Mouse (Mus musculus): ENCODE results near the gene Kcna6. TPM values are rescaled to one million over a fixed set of nuclear protein-coding genes. Genes with fewer than 3 reads are reported as not detected.

Gene Kcna6
- polyA plus RNA-seq, 1 experiment from 2014 or later = 1.1 TPM

- H3K9ac ChIP-seq (ENCODE audit: low read depth, low read length) = no peak overlapping the region
- H3K4me1 ChIP-seq (replicated peaks; ENCODE audit: control insufficient read depth, insufficient read depth, low read length) = no peaks in the 10 kb centered on the region
- no peak for TF ChIP-seq CTCF (IDR thresholded peaks at IDR 0.05; ENCODE audit: low read depth)
- no peak for ATAC-seq
- no peaks in the 10 kb centered on the region for H3K9me3 ChIP-seq (ENCODE audit: control insufficient read depth)
- no peak overlapping the region for H3K27ac ChIP-seq (ENCODE audit: low read depth, low read length)
- no peak overlapping the region for H3K4me2 ChIP-seq (replicated peaks; ENCODE audit: low read depth)
- no peaks in the 10 kb centered on the region for H3K36me3 ChIP-seq (ENCODE audit: control insufficient read depth, insufficient read depth)
- H3K4me3 ChIP-seq (ENCODE audit: low read depth, low read length) = no peak overlapping the region
- WGBS = 34% methylated on average over 4 of the region's 4 CpGs
- no peaks in the 10 kb centered on the region for H3K27me3 ChIP-seq (replicated peaks; ENCODE audit: control insufficient read depth, insufficient read depth, low read length)
Observed at GRCm38 (mm10) chr6:126773873-126774272, 33.4 kb upstream of the Kcna6 start.

DNA sequence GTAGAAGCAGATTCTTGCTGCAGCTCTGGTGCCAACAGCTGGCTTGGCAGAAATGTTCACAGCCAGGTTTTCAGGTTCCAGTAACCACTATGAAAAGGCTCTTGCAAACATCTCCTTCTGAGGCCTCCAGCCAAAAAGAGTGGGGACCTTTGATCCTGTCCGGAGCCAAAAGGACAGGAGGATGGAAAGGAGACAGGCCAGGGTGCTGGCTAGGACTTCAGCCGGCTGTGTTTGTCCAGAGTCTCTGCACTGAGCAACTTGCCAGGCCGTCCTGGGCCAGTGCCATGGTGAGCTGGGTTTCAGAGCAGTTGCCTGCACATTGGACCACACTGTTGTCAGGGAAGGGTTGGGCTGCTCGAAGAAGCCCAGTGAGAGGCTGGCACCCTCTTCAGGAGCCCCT, 31.9 kb upstream of the Kcna6 start:
- Histone ChIP-seq H3K4me2 (replicated peaks; ENCODE audit: low read depth) (no peak overlapping the region), H3K9me3 (ENCODE audit: control insufficient read depth) (no peaks in the 10 kb centered on the region), H3K4me3 (ENCODE audit: low read depth, low read length) (no peak overlapping the region), H3K27ac (ENCODE audit: low read depth, low read length) (no peak overlapping the region), H3K36me3 (ENCODE audit: control insufficient read depth, insufficient read depth) (no peaks in the 10 kb centered on the region), H3K27me3 (replicated peaks; ENCODE audit: control insufficient read depth, insufficient read depth, low read length) (no peaks in the 10 kb centered on the region), H3K4me1 (replicated peaks; ENCODE audit: control insufficient read depth, insufficient read depth, low read length) (no peaks in the 10 kb centered on the region), H3K9ac (ENCODE audit: low read depth, low read length) (no peak overlapping the region)
- no peak for ATAC-seq
- no peak for TF ChIP-seq CTCF (IDR thresholded peaks at IDR 0.05; ENCODE audit: low read depth)
- WGBS = 72% methylated on average over 4 of the region's 4 CpGs

GRCm38 (mm10) chr6:126770146-126770731, 29.8 kb upstream of the Kcna6 start:
- H3K9me3 ChIP-seq (ENCODE audit: control insufficient read depth) = no peaks in the 10 kb centered on the region
- 87% methylated on average over 12 of the region's 12 CpGs for WGBS

DNA sequence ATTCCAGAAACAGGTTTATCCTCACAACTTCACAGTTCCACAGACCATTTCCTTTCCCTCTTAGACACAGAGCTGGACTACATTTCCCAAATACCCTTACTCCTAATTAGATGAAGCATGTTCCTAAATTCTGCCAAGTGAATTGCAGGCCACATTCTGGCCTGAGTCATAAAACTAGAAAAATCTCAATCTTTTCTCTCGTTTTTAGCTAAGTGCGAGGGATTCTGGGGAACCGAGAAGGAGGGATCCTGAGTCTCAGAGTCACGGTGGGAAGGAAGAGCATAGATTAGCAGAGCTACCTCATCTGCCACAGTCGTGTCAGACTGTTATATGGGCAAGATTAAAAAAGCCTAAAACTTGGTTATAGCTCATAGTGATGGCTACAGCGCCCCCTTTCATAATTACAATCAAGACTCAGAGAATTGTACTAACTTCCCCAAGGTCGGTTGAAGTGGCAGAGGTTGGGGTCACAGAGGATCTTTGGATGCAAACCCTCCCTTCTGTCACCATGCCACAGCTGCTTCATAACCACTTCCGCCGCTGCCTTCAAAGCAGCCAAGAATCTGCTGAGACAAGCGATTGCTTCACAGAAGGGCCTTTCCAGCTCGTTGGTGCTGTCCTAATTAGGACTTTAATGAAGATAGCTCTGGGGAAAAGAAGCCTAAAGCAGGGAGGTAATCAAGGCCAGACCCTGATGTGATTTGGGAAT, 28.6 kb upstream of the Kcna6 start:
- Histone ChIP-seq H3K27me3 (replicated peaks; ENCODE audit: control insufficient read depth, insufficient read depth, low read length) (no peaks in the 10 kb centered on the region), H3K4me2 (replicated peaks; ENCODE audit: low read depth) (no peak overlapping the region), H3K27ac (ENCODE audit: low read depth, low read length) (no peak overlapping the region), H3K36me3 (ENCODE audit: control insufficient read depth, insufficient read depth) (no peaks in the 10 kb centered on the region), H3K4me3 (ENCODE audit: low read depth, low read length) (no peak overlapping the region), H3K9me3 (ENCODE audit: control insufficient read depth) (no peaks in the 10 kb centered on the region), H3K4me1 (replicated peaks; ENCODE audit: control insufficient read depth, insufficient read depth, low read length) (no peaks in the 10 kb centered on the region), H3K9ac (ENCODE audit: low read depth, low read length) (no peak overlapping the region)
- no peak for TF ChIP-seq CTCF (IDR thresholded peaks at IDR 0.05; ENCODE audit: low read depth)
- WGBS = 75% methylated on average over 11 of the region's 11 CpGs
- no peak for ATAC-seq

More at GRCm38 (mm10) chr6:126770146-126770731, 29.8 kb upstream of the Kcna6 start:
- TF ChIP-seq CTCF (IDR thresholded peaks at IDR 0.05; ENCODE audit: low read depth) = no peak
- no peaks in the 10 kb centered on the region for H3K27me3 ChIP-seq (replicated peaks; ENCODE audit: control insufficient read depth, insufficient read depth, low read length)
- H3K4me1 ChIP-seq (replicated peaks; ENCODE audit: control insufficient read depth, insufficient read depth, low read length) = no peaks in the 10 kb centered on the region
- H3K4me3 ChIP-seq (ENCODE audit: low read depth, low read length) = no peak overlapping the region
- no peak overlapping the region for H3K27ac ChIP-seq (ENCODE audit: low read depth, low read length)
- H3K4me2 ChIP-seq (replicated peaks; ENCODE audit: low read depth) = no peak overlapping the region
- no peaks in the 10 kb centered on the region for H3K36me3 ChIP-seq (ENCODE audit: control insufficient read depth, insufficient read depth)
- no peak for ATAC-seq
- H3K9ac ChIP-seq (ENCODE audit: low read depth, low read length) = no peak overlapping the region

GRCm38 (mm10) chr6:126767610-126768532, 27.4 kb upstream of the Kcna6 start:
- 26% methylated on average over 7 of the region's 7 CpGs for WGBS
- Histone ChIP-seq H3K4me1 (replicated peaks; ENCODE audit: control insufficient read depth, insufficient read depth, low read length) (no peaks in the 10 kb centered on the region), H3K9ac (ENCODE audit: low read depth, low read length) (no peak overlapping the region), H3K36me3 (ENCODE audit: control insufficient read depth, insufficient read depth) (no peaks in the 10 kb centered on the region), H3K4me2 (replicated peaks; ENCODE audit: low read depth) (no peak overlapping the region), H3K4me3 (ENCODE audit: low read depth, low read length) (no peak overlapping the region), H3K9me3 (ENCODE audit: control insufficient read depth) (no peaks in the 10 kb centered on the region), H3K27me3 (replicated peaks; ENCODE audit: control insufficient read depth, insufficient read depth, low read length) (no peaks in the 10 kb centered on the region), H3K27ac (ENCODE audit: low read depth, low read length) (no peak overlapping the region)
- ATAC-seq = no peak
- TF ChIP-seq CTCF (IDR thresholded peaks at IDR 0.05; ENCODE audit: low read depth) = no peak

DNA sequence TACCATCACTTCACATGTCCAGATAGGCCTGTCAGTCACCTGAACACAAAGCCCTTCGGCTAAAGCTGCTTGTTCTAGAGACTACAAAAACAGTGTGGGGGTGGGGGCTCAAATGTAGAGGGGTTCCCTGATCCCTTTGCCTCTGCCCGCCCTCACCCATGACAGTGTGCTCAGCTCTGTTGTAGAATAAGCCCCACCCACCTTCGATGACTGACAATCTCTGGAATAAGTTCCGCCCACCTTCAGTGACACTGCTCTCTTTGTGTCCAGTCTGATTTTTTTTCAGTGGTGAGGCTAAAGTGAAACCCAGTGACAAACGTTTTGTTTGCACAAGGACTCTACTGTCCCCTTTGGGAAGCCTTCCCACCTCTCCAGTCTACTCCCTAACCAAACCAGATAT, 26.1 kb upstream of the Kcna6 start:
- no peak overlapping the region for H3K4me3 ChIP-seq (ENCODE audit: low read depth, low read length)
- no peaks in the 10 kb centered on the region for H3K4me1 ChIP-seq (replicated peaks; ENCODE audit: control insufficient read depth, insufficient read depth, low read length)
- WGBS = 54% methylated on average over 5 of the region's 5 CpGs
- 0 out of 2 replicates have a peak, but pooled peaks have one; percentile 13 for ATAC-seq
- no peaks in the 10 kb centered on the region for H3K9me3 ChIP-seq (ENCODE audit: control insufficient read depth)
- TF ChIP-seq CTCF (IDR thresholded peaks at IDR 0.05; ENCODE audit: low read depth) = no peak
- no peak overlapping the region for H3K27ac ChIP-seq (ENCODE audit: low read depth, low read length)
- H3K36me3 ChIP-seq (ENCODE audit: control insufficient read depth, insufficient read depth) = no peaks in the 10 kb centered on the region
- H3K9ac ChIP-seq (ENCODE audit: low read depth, low read length) = no peak overlapping the region
- no peaks in the 10 kb centered on the region for H3K27me3 ChIP-seq (replicated peaks; ENCODE audit: control insufficient read depth, insufficient read depth, low read length)
- no peak overlapping the region for H3K4me2 ChIP-seq (replicated peaks; ENCODE audit: low read depth)

All from intestine, postnatal 0 days (tissue).